Mouse (Mus musculus): ENCODE data around the gene Map2k5. TPM values are rescaled to one million over a fixed set of nuclear protein-coding genes. Genes with fewer than 3 reads are reported as not detected.

The Map2k5 gene
- 28.1 and 30.5 TPM in 2 replicates for polyA plus RNA-seq (2015; fragmentation: Nextera tagmentation; extraction: Ambion mirVana)

- H3K27ac ChIP-seq, result peak within 1 kb of the TSS; percentile 88
- peak within 1 kb of the TSS; percentile 83 for H3K4me2 ChIP-seq
- H3K9me3 ChIP-seq, result no peaks in the 10 kb centered on the region
- H3K27me3 ChIP-seq, result no peaks in the 10 kb centered on the region
- ATAC-seq (ENCODE audit: insufficient number of reproducible peaks, low FRiP score, low TSS enrichment, low read depth), result peak; percentile 86
- peak within 1 kb of the TSS; percentile 87 for H3K9ac ChIP-seq
- peaks cover 19% of the 10 kb centered on the region for H3K4me1 ChIP-seq
- H3K4me3 ChIP-seq, result peak within 1 kb of the TSS; percentile 90
- peaks cover 11% of the 10 kb centered on the region; the same call in 1 of the 2 replicates for H3K36me3 ChIP-seq
- 1% methylated on average over 58 of the region's 58 CpGs for WGBS
Measured at GRCm38 (mm10) chr9:63377270-63378142, at the start of gene Map2k5. Gene Map2k5 (minus strand): TSS chr9:63377902.

GRCm38 (mm10) chr9:63421096-63421736 lies 43.5 kb upstream of the Map2k5 start:
- no peak overlapping the region for H3K9ac ChIP-seq
- no peak overlapping the region for H3K27ac ChIP-seq
- no peak overlapping the region for H3K4me3 ChIP-seq
- no peaks in the 10 kb centered on the region for H3K4me1 ChIP-seq
- no peak for ATAC-seq (ENCODE audit: insufficient number of reproducible peaks, low FRiP score, low TSS enrichment, low read depth)
- no peaks in the 10 kb centered on the region for H3K36me3 ChIP-seq
- no peak overlapping the region for H3K4me2 ChIP-seq
- H3K27me3 ChIP-seq, result no peaks in the 10 kb centered on the region
- WGBS, result 34% methylated on average over 9 of the region's 9 CpGs
- H3K9me3 ChIP-seq, result no peaks in the 10 kb centered on the region

DNA sequence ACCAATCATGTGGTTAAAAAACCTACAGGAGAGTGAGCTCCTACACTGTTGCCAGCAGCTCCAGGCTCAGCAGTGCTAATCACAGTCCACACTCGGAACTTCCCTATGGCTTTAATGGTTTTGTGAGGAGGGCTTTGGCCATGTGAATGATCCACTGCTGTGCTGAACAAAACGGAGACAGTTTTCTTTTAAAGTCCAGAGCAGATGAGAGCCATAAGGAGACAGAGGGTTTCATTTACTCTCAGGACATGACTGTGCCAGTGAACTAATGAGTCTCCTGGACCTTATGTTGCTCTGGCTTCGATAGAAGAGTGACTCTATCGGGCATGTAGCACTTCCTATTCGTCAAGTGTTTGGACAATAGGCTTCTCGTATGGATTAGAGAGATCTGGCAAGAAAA lies 42.7 kb upstream of the Map2k5 start:
- no peaks in the 10 kb centered on the region for H3K27me3 ChIP-seq
- H3K9me3 ChIP-seq, result no peaks in the 10 kb centered on the region
- H3K4me2 ChIP-seq, result no peak overlapping the region
- WGBS, result 42% methylated on average over 6 of the region's 6 CpGs
- no peak for ATAC-seq (ENCODE audit: insufficient number of reproducible peaks, low FRiP score, low TSS enrichment, low read depth)
- no peaks in the 10 kb centered on the region for H3K4me1 ChIP-seq
- H3K9ac ChIP-seq, result no peak overlapping the region
- no peaks in the 10 kb centered on the region for H3K36me3 ChIP-seq
- no peak overlapping the region for H3K4me3 ChIP-seq
- H3K27ac ChIP-seq, result no peak overlapping the region

DNA sequence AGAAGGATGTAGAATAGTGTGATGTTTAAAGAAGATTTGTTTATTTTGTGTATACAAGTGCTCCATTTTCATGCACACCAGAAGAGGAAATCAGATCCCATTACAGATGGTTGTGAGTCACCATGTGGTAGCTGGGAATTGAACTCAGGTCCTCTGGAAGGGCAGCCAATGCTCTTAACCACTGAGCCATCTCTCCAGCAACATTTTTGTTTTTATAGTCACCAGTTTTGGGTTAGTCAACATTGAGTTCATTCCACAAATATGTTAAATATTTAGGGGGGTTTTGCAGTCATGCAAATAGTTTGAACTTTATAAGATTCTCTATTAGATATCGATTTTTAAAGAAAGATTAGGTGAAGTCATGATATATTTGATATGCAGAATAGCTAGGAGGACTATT lies 22.5 kb upstream of the Map2k5 start:
- Histone ChIP-seq H3K9me3 (no peaks in the 10 kb centered on the region), H3K4me3 (no peak overlapping the region), H3K36me3 (no peaks in the 10 kb centered on the region), H3K27ac (no peak overlapping the region), H3K4me1 (peaks cover 6% of the 10 kb centered on the region), H3K9ac (no peak overlapping the region), H3K27me3 (no peaks in the 10 kb centered on the region), H3K4me2 (no peak overlapping the region)
- ATAC-seq (ENCODE audit: insufficient number of reproducible peaks, low FRiP score, low TSS enrichment, low read depth), result no peak
- WGBS, result 81% methylated on average over 1 of the region's 1 CpGs

GRCm38 (mm10) chr9:63399463-63399815 lies 21.7 kb upstream of the Map2k5 start:
- H3K4me1 ChIP-seq, result peaks cover 6% of the 10 kb centered on the region
- peak overlapping the region; percentile 61 for H3K9ac ChIP-seq
- no peaks in the 10 kb centered on the region for H3K36me3 ChIP-seq
- H3K27ac ChIP-seq, result peak overlapping the region; percentile 76; the same call in 1 of the 2 replicates
- peak overlapping the region; percentile 72 for H3K4me3 ChIP-seq
- H3K9me3 ChIP-seq, result no peaks in the 10 kb centered on the region
- 3% methylated on average over 8 of the region's 8 CpGs for WGBS
- no peaks in the 10 kb centered on the region for H3K27me3 ChIP-seq
- peak overlapping the region; percentile 94 for H3K4me2 ChIP-seq
- ATAC-seq (ENCODE audit: insufficient number of reproducible peaks, low FRiP score, low TSS enrichment, low read depth), result peak; percentile 61; the same call in 1 of the 2 replicates

GRCm38 (mm10) chr9:63398611-63399462 lies 21.1 kb upstream of the Map2k5 start, which contains the start of gene 2300009A05Rik:
Gene 2300009A05Rik (minus strand): TSS chr9:63399246.
- Histone ChIP-seq H3K27ac (peak within 1 kb of the TSS; percentile 76), H3K9me3 (no peaks in the 10 kb centered on the region), H3K4me1 (peaks cover 6% of the 10 kb centered on the region), H3K27me3 (no peaks in the 10 kb centered on the region), H3K4me2 (peak within 1 kb of the TSS; percentile 94), H3K4me3 (peak within 1 kb of the TSS; percentile 72), H3K9ac (peak within 1 kb of the TSS; percentile 61), H3K36me3 (no peaks in the 10 kb centered on the region)
- peak; percentile 97 for ATAC-seq (ENCODE audit: insufficient number of reproducible peaks, low FRiP score, low TSS enrichment, low read depth)
- WGBS, result under 1% methylated on average over 66 of the region's 74 CpGs

DNA sequence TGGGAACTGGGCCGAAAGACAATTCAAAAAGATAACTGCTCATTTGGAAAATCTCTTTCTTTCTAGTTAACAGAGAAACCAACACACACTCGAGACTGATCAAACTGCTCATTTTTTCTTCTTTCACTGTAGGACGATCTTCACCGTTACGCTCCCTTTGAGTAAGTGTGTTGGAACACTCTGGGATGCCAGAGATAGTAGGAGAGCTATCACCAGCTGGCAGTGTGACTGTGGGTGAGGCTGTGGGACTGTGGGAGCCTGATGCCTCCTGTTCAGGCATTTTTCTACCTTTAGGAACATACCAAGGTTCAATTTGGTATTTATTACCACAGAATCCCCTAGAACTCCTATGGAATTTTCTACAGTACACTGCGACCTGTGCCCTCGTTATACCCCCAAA lies 17.9 kb upstream of the Map2k5 start:
- no peaks in the 10 kb centered on the region for H3K36me3 ChIP-seq

GRCm38 (mm10) chr9:63391307-63391706 lies 13.6 kb upstream of the Map2k5 start:
- H3K4me2 ChIP-seq, result no peak overlapping the region
- no peak overlapping the region for H3K27ac ChIP-seq
- no peaks in the 10 kb centered on the region for H3K9me3 ChIP-seq
- no peak overlapping the region for H3K4me3 ChIP-seq
- H3K4me1 ChIP-seq, result no peaks in the 10 kb centered on the region
- H3K9ac ChIP-seq, result no peak overlapping the region
- H3K36me3 ChIP-seq, result no peaks in the 10 kb centered on the region
- WGBS, result 74% methylated on average over 2 of the region's 2 CpGs
- ATAC-seq (ENCODE audit: insufficient number of reproducible peaks, low FRiP score, low TSS enrichment, low read depth), result no peak
- H3K27me3 ChIP-seq, result no peaks in the 10 kb centered on the region

More for the DNA sequence above, 17.9 kb upstream of the Map2k5 start:
- H3K9ac ChIP-seq, result no peak overlapping the region
- H3K9me3 ChIP-seq, result no peaks in the 10 kb centered on the region
- WGBS, result 76% methylated on average over 7 of the region's 7 CpGs
- H3K4me2 ChIP-seq, result no peak overlapping the region
- H3K4me3 ChIP-seq, result no peak overlapping the region
- no peak for ATAC-seq (ENCODE audit: insufficient number of reproducible peaks, low FRiP score, low TSS enrichment, low read depth)
- H3K27ac ChIP-seq, result no peak overlapping the region
- no peaks in the 10 kb centered on the region for H3K27me3 ChIP-seq
- H3K4me1 ChIP-seq, result peaks cover 6% of the 10 kb centered on the region

DNA sequence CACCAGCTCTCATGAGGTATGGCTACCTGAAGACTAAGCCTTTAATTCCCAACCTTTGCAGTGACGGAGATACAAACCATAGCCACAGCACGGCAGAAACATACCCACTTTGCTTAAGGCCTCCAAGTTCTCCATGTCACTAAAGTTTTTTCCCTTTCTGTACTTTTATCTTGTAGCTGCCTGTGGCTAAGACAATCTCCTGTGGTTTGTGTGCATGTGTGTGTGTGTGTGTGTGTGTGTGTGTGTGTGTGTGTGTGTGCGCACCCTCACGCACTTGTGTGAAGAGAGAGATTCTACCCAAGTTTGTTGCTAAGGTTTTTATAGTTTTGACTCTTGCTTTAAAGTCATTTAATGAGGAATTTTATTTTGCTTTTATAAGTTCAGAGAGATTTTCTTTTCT lies 5.1 kb upstream of the Map2k5 start:
- ATAC-seq (ENCODE audit: insufficient number of reproducible peaks, low FRiP score, low TSS enrichment, low read depth), result no peak
- Histone ChIP-seq H3K9ac (no peak overlapping the region), H3K4me1 (no peaks in the 10 kb centered on the region), H3K9me3 (no peaks in the 10 kb centered on the region), H3K36me3 (no peaks in the 10 kb centered on the region), H3K4me3 (no peak overlapping the region), H3K4me2 (no peak overlapping the region), H3K27ac (no peak overlapping the region), H3K27me3 (no peaks in the 10 kb centered on the region)
- 83% methylated on average over 4 of the region's 4 CpGs for WGBS

DNA sequence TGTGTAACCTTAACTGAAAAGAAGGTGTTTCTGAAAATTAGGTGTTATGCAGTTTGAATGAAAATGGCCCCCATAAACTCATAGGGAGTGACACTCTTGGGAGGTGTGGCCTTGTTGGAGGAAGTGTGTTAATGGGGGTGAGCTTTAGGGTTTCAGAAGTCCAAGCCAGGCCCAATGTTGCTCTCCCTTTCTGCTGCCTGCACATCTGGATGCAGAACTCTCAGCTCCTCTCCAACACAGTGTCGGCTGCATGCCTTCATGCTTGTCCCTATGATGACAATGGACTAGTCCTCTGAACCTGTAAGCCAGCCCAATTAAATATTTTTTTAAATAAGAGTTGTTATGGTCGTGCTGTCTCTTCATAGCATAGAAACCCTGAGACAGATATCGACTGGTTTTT lies 2.6 kb upstream of the Map2k5 start:
- H3K4me3 ChIP-seq, result no peak overlapping the region
- H3K9ac ChIP-seq, result no peak overlapping the region
- no peaks in the 10 kb centered on the region for H3K36me3 ChIP-seq
- peaks cover 17% of the 10 kb centered on the region for H3K4me1 ChIP-seq
- H3K4me2 ChIP-seq, result no peak overlapping the region
- H3K9me3 ChIP-seq, result no peaks in the 10 kb centered on the region
- ATAC-seq (ENCODE audit: insufficient number of reproducible peaks, low FRiP score, low TSS enrichment, low read depth), result no peak
- no peaks in the 10 kb centered on the region for H3K27me3 ChIP-seq
- 80% methylated on average over 3 of the region's 3 CpGs for WGBS
- no peak overlapping the region for H3K27ac ChIP-seq

DNA sequence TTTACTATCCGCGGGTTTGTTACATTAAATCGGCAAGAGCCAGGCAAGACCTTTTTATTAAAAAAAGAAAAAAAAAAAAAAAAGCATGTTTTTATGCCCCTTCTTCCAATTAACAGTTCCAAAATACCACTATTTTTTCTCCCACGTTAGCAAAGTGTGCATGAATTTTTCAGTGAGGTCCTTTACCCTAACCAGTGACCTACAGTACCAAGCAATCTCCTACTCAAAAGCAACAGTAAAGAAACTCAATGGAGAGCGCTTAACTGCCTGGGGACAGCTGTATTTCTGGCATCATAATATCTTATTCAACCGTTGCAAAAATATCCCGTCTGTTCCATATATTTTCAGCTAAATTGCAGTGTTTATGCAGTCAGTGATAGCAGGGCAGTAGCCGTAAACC lies 472 bp upstream of the Map2k5 start:
- H3K4me2 ChIP-seq, result peak overlapping the region; percentile 83
- H3K27ac ChIP-seq, result peak overlapping the region; percentile 88
- peak overlapping the region; percentile 87; the same call in 1 of the 2 replicates for H3K9ac ChIP-seq
- H3K4me3 ChIP-seq, result peak overlapping the region; percentile 90
- 12% methylated on average over 8 of the region's 8 CpGs for WGBS
- no peaks in the 10 kb centered on the region for H3K27me3 ChIP-seq
- peaks cover 11% of the 10 kb centered on the region; the same call in 1 of the 2 replicates for H3K36me3 ChIP-seq
- no peaks in the 10 kb centered on the region for H3K9me3 ChIP-seq
- H3K4me1 ChIP-seq, result peaks cover 19% of the 10 kb centered on the region
- no peak for ATAC-seq (ENCODE audit: insufficient number of reproducible peaks, low FRiP score, low TSS enrichment, low read depth)
